Mouse (Mus musculus) limb, embryonic 15.5 days (tissue): ENCODE results near the gene Flnc. TPM values are rescaled to one million over a fixed set of nuclear protein-coding genes. Genes with fewer than 3 reads are reported as not detected.

Experiments used
- ATAC-seq: fragments of 200-750 bp; cut with Nextera tagmentation; 2 replicates; pipeline ENCODE4 v1.8.0; 2017; ENCODE audit warnings: low read depth, moderate TSS enrichment; ENCODE audit not compliant: insufficient number of reproducible peaks, low FRiP score, low TSS enrichment
- H3K27ac ChIP-seq: fragments of 300-500 bp; sonication (generic); 2 replicates; pipeline ENCODE4 v1.5.1; 2015; ENCODE audit warnings: moderate library complexity, mild to moderate bottlenecking, inconsistent platforms
- H3K27me3 ChIP-seq: fragments of 300-500 bp; sonication (generic); 2 replicates; pipeline ENCODE4 v1.6.1; 2015; ENCODE audit warnings: inconsistent platforms
- H3K36me3 ChIP-seq: fragments of 300-500 bp; sonication (generic); 2 replicates; pipeline ENCODE4 v1.6.1; 2015; ENCODE audit warnings: inconsistent platforms
- H3K4me1 ChIP-seq: fragments of 300-500 bp; sonication (generic); 2 replicates; pipeline ENCODE4 v1.6.1; 2015; ENCODE audit warnings: inconsistent platforms
- H3K4me2 ChIP-seq: fragments of 300-500 bp; sonication (generic); 2 replicates; pipeline ENCODE4 v1.6.1; 2015; ENCODE audit warnings: mild to moderate bottlenecking, inconsistent platforms
- H3K4me3 ChIP-seq: fragments of 300-500 bp; sonication (generic); 2 replicates; pipeline ENCODE4 v1.5.1; 2015; ENCODE audit warnings: mild to moderate bottlenecking, inconsistent platforms
- H3K9ac ChIP-seq: fragments of 300-500 bp; sonication (generic); 2 replicates; pipeline ENCODE4 v1.6.1; 2015; ENCODE audit warnings: inconsistent platforms
- H3K9me3 ChIP-seq: fragments of 300-500 bp; sonication (generic); 2 replicates; pipeline ENCODE4 v1.6.1; 2016; ENCODE audit warnings: inconsistent platforms
- WGBS: fragments of 180-500 bp; shearing (Covaris S2); methylation state at CpG from one replicate; pipeline ENCODE4 v1.1.7; 2015; 5-methylcytosine and 5-hydroxymethylcytosine counted together
- microRNA-seq: library from miRNA; unstranded; fragments of <30 nt; microRNA quantifications from one replicate; pipeline ENCODE4, GENCODE M21; 2016
- polyA plus RNA-seq: library from polyadenylated mRNA; unstranded; fragments of >200 nt; fragmentation: Nextera tagmentation; extraction: Ambion mirVana; gene quantifications from 2 replicates; pipeline ENCODE4 v1.2.1, GENCODE M21; 2015

Gene Flnc
- polyA plus RNA-seq, 1 experiment from 2014 or later: 21.5 TPM

GRCm38 (mm10) chr6:29497791-29498190, 64.7 kb downstream of the Flnc start:
- no peak for ATAC-seq
- 61% methylated on average over 2 of the region's 2 CpGs for WGBS

DNA sequence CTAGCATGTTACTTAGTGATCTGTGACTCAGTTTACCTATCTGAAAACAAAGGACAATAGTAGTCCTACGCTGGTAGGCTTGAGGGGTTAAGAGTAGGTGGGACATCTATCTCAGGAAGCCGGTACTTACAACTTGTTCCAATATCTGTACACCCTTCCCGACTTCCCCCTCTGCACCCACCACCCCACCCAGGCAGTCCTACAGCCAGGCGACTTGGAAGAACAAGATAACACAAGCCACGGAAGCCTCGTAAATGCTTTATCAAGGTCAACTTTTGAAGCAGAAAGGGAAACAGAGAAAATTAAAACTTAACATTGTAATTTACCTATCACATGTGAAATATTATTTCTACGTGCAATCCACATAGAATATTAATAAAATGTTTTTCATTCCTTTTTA, 67.1 kb downstream of the Flnc start:
- Histone ChIP-seq H3K4me3 (no peak overlapping the region), H3K4me2 (no peak overlapping the region), H3K27me3 (peaks cover 13% of the 10 kb centered on the region), H3K36me3 (peaks cover 25% of the 10 kb centered on the region), H3K4me1 (no peaks in the 10 kb centered on the region), H3K27ac (no peak overlapping the region), H3K9me3 (no peaks in the 10 kb centered on the region), H3K9ac (no peak overlapping the region)
- ATAC-seq: no peak
- WGBS: 92% methylated on average over 7 of the region's 7 CpGs

More at GRCm38 (mm10) chr6:29497791-29498190, 64.7 kb downstream of the Flnc start:
- Histone ChIP-seq H3K27ac (no peak overlapping the region), H3K4me1 (no peaks in the 10 kb centered on the region), H3K27me3 (peaks cover 13% of the 10 kb centered on the region), H3K9ac (no peak overlapping the region), H3K4me2 (no peak overlapping the region), H3K4me3 (no peak overlapping the region), H3K9me3 (no peaks in the 10 kb centered on the region), H3K36me3 (peaks cover 25% of the 10 kb centered on the region)

GRCm38 (mm10) chr6:29500810-29501209, 67.8 kb downstream of the Flnc start:
- no peak overlapping the region for H3K9ac ChIP-seq
- no peaks in the 10 kb centered on the region for H3K9me3 ChIP-seq
- 90% methylated on average over 6 of the region's 6 CpGs for WGBS
- no peak overlapping the region for H3K27ac ChIP-seq
- peaks cover 23% of the 10 kb centered on the region for H3K36me3 ChIP-seq
- H3K4me3 ChIP-seq: no peak overlapping the region
- peaks cover 3% of the 10 kb centered on the region; the same call in 1 of the 2 replicates for H3K4me1 ChIP-seq
- no peak overlapping the region for H3K4me2 ChIP-seq
- no peak for ATAC-seq
- peaks cover 10% of the 10 kb centered on the region for H3K27me3 ChIP-seq

GRCm38 (mm10) chr6:29501599-29501998, 68.5 kb downstream of the Flnc start:
- Histone ChIP-seq H3K36me3 (peaks cover 16% of the 10 kb centered on the region; the same call in 1 of the 2 replicates), H3K27me3 (peaks cover 4% of the 10 kb centered on the region), H3K4me1 (peaks cover 9% of the 10 kb centered on the region; the same call in 1 of the 2 replicates), H3K9me3 (no peaks in the 10 kb centered on the region), H3K27ac (no peak overlapping the region), H3K9ac (no peak overlapping the region), H3K4me2 (no peak overlapping the region), H3K4me3 (no peak overlapping the region)
- 96% methylated on average over 1 of the region's 1 CpGs for WGBS
- no peak for ATAC-seq

DNA sequence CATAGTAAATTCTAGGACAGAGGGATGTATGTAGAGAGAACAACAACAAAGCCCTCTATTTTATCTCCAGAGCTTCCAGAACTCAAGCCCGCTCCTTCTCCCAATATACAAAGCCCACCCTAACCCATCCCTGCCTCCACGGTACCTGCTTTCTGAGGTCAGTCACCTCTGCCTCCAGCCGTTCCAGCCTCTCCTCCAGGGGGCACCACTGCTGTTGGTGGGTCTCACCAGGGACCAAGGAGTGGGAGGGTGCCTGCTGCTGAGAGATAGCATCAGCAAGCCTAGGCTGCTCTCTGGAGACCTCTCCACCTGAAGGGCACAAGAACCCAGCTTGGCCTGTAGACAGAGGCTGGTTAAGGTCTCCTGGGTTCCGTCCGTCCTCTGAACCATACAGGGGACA, 72.4 kb downstream of the Flnc start:
- Histone ChIP-seq H3K4me1 (peaks cover 34% of the 10 kb centered on the region), H3K36me3 (peaks cover 4% of the 10 kb centered on the region; the same call in 1 of the 2 replicates), H3K4me2 (no peak overlapping the region), H3K9me3 (no peaks in the 10 kb centered on the region), H3K27ac (no peak overlapping the region), H3K9ac (no peak overlapping the region), H3K4me3 (no peak overlapping the region), H3K27me3 (no peaks in the 10 kb centered on the region)
- ATAC-seq: no peak
- WGBS: 90% methylated on average over 5 of the region's 5 CpGs

- Histone ChIP-seq H3K27me3 (no peaks in the 10 kb centered on the region), H3K27ac (no peak overlapping the region), H3K4me2 (peak overlapping the region; percentile 73), H3K4me3 (peak overlapping the region; percentile 55), H3K36me3 (peaks cover 4% of the 10 kb centered on the region; the same call in 1 of the 2 replicates), H3K9ac (peak overlapping the region; percentile 11; the same call in 1 of the 2 replicates), H3K9me3 (no peaks in the 10 kb centered on the region), H3K4me1 (peaks cover 34% of the 10 kb centered on the region)
- ATAC-seq: no peak
- WGBS: 14% methylated on average over 8 of the region's 8 CpGs
Observed at GRCm38 (mm10) chr6:29506834-29507233, 73.8 kb downstream of the Flnc start.

DNA sequence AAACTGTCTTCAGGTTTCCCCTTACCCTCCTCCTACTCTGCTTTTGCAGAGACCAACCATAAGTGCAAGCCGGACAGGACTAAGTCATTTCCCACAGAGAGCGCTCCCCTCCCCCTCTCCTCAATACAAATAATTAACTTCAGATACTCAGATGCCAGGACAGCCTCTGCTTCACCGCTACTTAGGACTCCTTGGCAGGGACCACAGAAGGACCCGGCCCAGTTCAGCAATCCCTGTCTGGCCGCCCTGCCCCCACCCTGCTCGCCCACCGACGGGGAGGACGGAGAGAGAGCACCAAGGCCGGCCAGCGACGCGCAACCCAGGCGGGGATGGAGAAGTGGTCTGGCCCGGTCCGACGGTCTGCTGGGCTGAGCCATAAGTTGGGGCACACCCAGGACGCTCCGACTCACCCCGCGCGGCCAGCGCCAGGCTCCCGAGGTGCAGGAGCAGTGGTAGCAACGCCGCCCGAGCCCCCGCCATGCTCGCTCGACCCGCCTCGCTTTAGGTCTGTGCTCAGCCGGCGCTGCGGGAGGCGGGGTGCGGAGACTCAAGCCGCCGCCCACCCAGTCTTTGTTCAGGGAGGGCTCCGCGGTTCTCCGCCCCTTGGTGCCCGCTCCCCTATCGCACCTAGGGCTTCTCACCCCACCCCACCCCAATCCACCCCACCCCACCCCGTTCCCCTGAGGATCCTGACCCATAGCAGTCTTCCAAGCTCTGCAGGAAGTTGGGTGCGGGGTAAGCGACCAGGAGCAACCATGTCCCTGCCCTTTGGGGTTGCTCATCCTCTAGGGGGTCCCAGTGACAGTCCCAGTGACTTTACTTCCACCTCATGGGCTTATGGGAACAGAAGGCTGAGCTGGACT, 74.6 kb downstream of the Flnc start, which contains the start of gene Kcp:
Gene Kcp (minus strand): TSS at position 506 of the 863 bp plus-strand sequence.
- Histone ChIP-seq H3K36me3 (peaks cover 2% of the 10 kb centered on the region; the same call in 1 of the 2 replicates), H3K27ac (peak within 1 kb of the TSS; percentile 18; the same call in 1 of the 2 replicates), H3K9ac (peak within 1 kb of the TSS; percentile 41), H3K4me1 (peaks cover 34% of the 10 kb centered on the region), H3K9me3 (no peaks in the 10 kb centered on the region), H3K4me3 (peak within 1 kb of the TSS; percentile 55), H3K4me2 (peak within 1 kb of the TSS; percentile 73), H3K27me3 (no peaks in the 10 kb centered on the region)
- WGBS: under 1% methylated on average over 47 of the region's 47 CpGs
- 0 out of 2 replicates have a peak, but pooled peaks have one; percentile 38 for ATAC-seq

DNA sequence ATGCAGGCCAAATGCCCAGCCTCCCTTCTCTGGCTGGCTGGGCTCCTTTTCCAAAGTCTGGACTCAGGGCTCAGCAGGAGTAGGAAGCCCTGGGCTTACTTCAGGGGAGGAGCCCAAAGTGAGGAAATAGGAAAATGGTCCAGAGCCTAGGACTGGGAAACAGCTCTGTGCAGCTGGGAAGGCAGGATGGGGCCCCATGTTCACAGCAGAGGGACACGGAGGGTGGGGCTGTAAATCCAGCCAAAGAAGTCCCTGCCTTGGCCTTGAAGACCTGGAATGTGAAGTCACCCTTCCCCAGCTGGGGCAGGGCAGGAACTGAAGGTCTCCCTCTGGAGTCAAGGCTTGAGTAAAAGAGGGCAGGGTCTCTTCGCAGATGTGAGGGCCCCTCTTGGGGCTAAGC, 76.0 kb downstream of the Flnc start:
- WGBS: 24% methylated on average over 2 of the region's 2 CpGs
- H3K36me3 ChIP-seq: no peaks in the 10 kb centered on the region
- peaks cover 40% of the 10 kb centered on the region for H3K4me1 ChIP-seq
- no peak overlapping the region for H3K4me2 ChIP-seq
- no peaks in the 10 kb centered on the region for H3K27me3 ChIP-seq
- H3K27ac ChIP-seq: peak overlapping the region; percentile 43; the same call in 1 of the 2 replicates
- no peak overlapping the region for H3K9ac ChIP-seq
- peak; percentile 64; the same call in 1 of the 2 replicates for ATAC-seq
- H3K9me3 ChIP-seq: no peaks in the 10 kb centered on the region
- no peak overlapping the region for H3K4me3 ChIP-seq

Small RNAs within 50 kb of the gene (microRNA-seq; reads per million reads assigned to microRNA genes)
- gene Gm26220: not detected
- gene Gm44354: not detected

Other genes with a start within 250 kb of the Flnc start
- 50.4 and 56.8 TPM in 2 replicates for gene Impdh1, start 216.9 kb upstream of the Flnc start, polyA plus RNA-seq
- gene Hilpda, start 160.8 kb upstream of the Flnc start, polyA plus RNA-seq: 41.8 and 45.7 TPM in 2 replicates
- 0.19 and 0.38 TPM in 2 replicates for gene Fam71f2, start 153.7 kb upstream of the Flnc start, polyA plus RNA-seq
- gene Fam71f1, start 114.1 kb upstream of the Flnc start, polyA plus RNA-seq: not detected in 2 replicates
- gene Calu, start 85.2 kb upstream of the Flnc start, polyA plus RNA-seq: 549 and 573 TPM in 2 replicates
- gene Opn1sw, start 44.8 kb upstream of the Flnc start, polyA plus RNA-seq: 1.1 and 1.3 TPM in 2 replicates
- gene Ccdc136, start 36.9 kb upstream of the Flnc start, polyA plus RNA-seq: 18.1 and 21.0 TPM in 2 replicates
- 221 and 243 TPM in 2 replicates for gene Atp6v1f, start 34.5 kb downstream of the Flnc start, polyA plus RNA-seq
- not detected in 2 replicates for gene Atp6v1fnb, start 38.2 kb downstream of the Flnc start, polyA plus RNA-seq
- gene Kcp, start 74.7 kb downstream of the Flnc start, polyA plus RNA-seq: 25.8 and 26.5 TPM in 2 replicates
- gene Irf5, start 93.4 kb downstream of the Flnc start, polyA plus RNA-seq: 4.6 and 6.0 TPM in 2 replicates
- gene Tnpo3, start 176.6 kb downstream of the Flnc start, polyA plus RNA-seq: 80.0 and 82.2 TPM in 2 replicates